In the genomic region with DNA sequence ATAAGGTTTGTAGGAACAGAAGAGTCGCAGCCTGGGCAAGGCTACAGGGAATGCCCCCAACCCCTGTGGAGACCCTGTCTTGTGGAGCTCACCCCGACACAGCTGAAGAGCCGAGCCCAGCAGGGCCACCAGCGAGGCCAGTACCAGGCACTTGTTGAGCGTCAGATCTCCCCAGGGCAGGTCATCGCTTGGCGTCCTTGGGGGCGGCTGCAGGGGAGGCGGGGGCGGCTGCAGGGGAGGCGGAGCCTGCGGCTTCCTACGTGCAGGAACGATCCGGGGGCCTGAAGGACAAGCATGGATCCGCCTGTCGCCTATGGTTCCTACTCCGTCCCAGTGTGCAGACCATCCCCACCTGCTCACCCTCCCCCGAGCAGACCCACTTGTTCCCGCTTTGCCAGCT, we compare ENCODE assay signal across 10 mouse cellular contexts. TPM values are rescaled to one million over a fixed set of nuclear protein-coding genes. Genes with fewer than 3 reads are reported as not detected.
DNase-seq lines count a peak whose midpoint lies in the region; ATAC-seq lines count a peak whose summit lies in the region.
"Had no signal": no experiment of that assay in that cellular context is flagged by ENCODE, and none has a peak within 500 bp of the region (broad histone marks: within the 10 kb centered on the region; RNA-seq: fewer than 3 reads in every experiment).

No protein-coding gene starts in this region.

- H3K4me2 ChIP-seq in heart, embryonic 11.5 days, result peak overlapping the region; percentile 60
- peak overlapping the region; percentile 23 for H3K4me2 ChIP-seq in lung, embryonic 15.5 days
- H3K4me2 ChIP-seq in intestine, embryonic 16.5 days (ENCODE audit: low read depth, low read length), result no peak overlapping the region; the same call in 1 of the 2 replicates

- no peak for DNase-seq in heart, adult 8-10 months (ENCODE audit: low spot score)
- no peak for DNase-seq in lung, postnatal 25 days (ENCODE audit: low spot score)
- peak; percentile 77 for DNase-seq in adrenal gland, postnatal 25 days
- DNase-seq in layer of hippocampus, adult 18-20 months (ENCODE audit: low spot score in 2 of 2), result no peak
- no peak for DNase-seq in gastrocnemius, postnatal 25 days
- DNase-seq: lung, postnatal 14 days; thymus, adult 18-20 months had no signal

- peaks cover 45% of the 10 kb centered on the region for H3K4me1 ChIP-seq in heart, embryonic 11.5 days (ENCODE audit: control insufficient read depth, insufficient read depth, low read length)
- peaks cover 36% of the 10 kb centered on the region for H3K4me1 ChIP-seq in lung, embryonic 15.5 days
- peaks cover 37% of the 10 kb centered on the region for H3K4me1 ChIP-seq in intestine, embryonic 16.5 days (ENCODE audit: control insufficient read depth, insufficient read depth, low read length)

- ATAC-seq in heart, embryonic 11.5 days (replicated peaks; ENCODE audit: insufficient number of reproducible peaks, low FRiP score, low TSS enrichment), result no peak
- ATAC-seq in lung, embryonic 15.5 days (ENCODE audit: borderline replicate concordance, extremely low read depth, low FRiP score, low TSS enrichment), result no peak
- ATAC-seq in intestine, embryonic 16.5 days, result no peak

- H3K27ac ChIP-seq in heart, embryonic 11.5 days (ENCODE audit: low read depth, low read length), result 0 out of 2 replicates have a peak overlapping the region, but pooled peaks have one; percentile 50
- no peak overlapping the region for H3K27ac ChIP-seq in lung, embryonic 15.5 days
- no peak overlapping the region for H3K27ac ChIP-seq in intestine, embryonic 16.5 days (ENCODE audit: low read length)

- H3K27me3 ChIP-seq in heart, embryonic 11.5 days (ENCODE audit: control insufficient read depth, insufficient read depth, low read length), result peaks cover 11% of the 10 kb centered on the region
- peaks cover 36% of the 10 kb centered on the region for H3K27me3 ChIP-seq in lung, embryonic 15.5 days
- 0 out of 2 replicates have a peak, but pooled peaks cover 4% of the 10 kb centered on the region for H3K27me3 ChIP-seq in intestine, embryonic 16.5 days (replicated peaks; ENCODE audit: control insufficient read depth, insufficient read depth, low read length)

- H3K4me3 ChIP-seq in heart, embryonic 11.5 days (ENCODE audit: low read depth, low read length), result peak overlapping the region; percentile 27
- H3K4me3 ChIP-seq in lung, embryonic 15.5 days, result no peak overlapping the region
- no peak overlapping the region for H3K4me3 ChIP-seq in intestine, embryonic 16.5 days (ENCODE audit: low read length)

- 1% methylated on average over 18 of the region's 20 CpGs for WGBS in heart, embryonic 11.5 days (ENCODE audit: insufficient replicate concordance)
- WGBS in lung, embryonic 15.5 days, result 6% methylated on average over 20 of the region's 20 CpGs
- WGBS in intestine, embryonic 16.5 days, result 5% methylated on average over 20 of the region's 20 CpGs

- no peaks in the 10 kb centered on the region for H3K36me3 ChIP-seq in heart, embryonic 11.5 days (ENCODE audit: control insufficient read depth, insufficient read depth, low read length)
- no peaks in the 10 kb centered on the region for H3K36me3 ChIP-seq in lung, embryonic 15.5 days
- peaks cover 3% of the 10 kb centered on the region for H3K36me3 ChIP-seq in intestine, embryonic 16.5 days (ENCODE audit: control insufficient read depth, insufficient read depth, low read length)

- H3K9me3 ChIP-seq in heart, embryonic 11.5 days (replicated peaks; ENCODE audit: control insufficient read depth, low read length), result no peaks in the 10 kb centered on the region
- no peaks in the 10 kb centered on the region for H3K9me3 ChIP-seq in lung, embryonic 15.5 days
- no peaks in the 10 kb centered on the region for H3K9me3 ChIP-seq in intestine, embryonic 16.5 days (ENCODE audit: control insufficient read depth, low read length)

- peak overlapping the region; percentile 50; the same call in 1 of the 2 replicates for H3K9ac ChIP-seq in heart, embryonic 11.5 days (ENCODE audit: low read depth, low read length)
- no peak overlapping the region for H3K9ac ChIP-seq in lung, embryonic 15.5 days
- H3K9ac ChIP-seq in intestine, embryonic 16.5 days (ENCODE audit: low read depth, low read length), result 0 out of 2 replicates have a peak overlapping the region, but pooled peaks have one; percentile 10

RNA-seq across cellular contexts. Expression of gene Jsrp1, which starts 3.2 kb away (rescaled TPM):
- polyA plus RNA-seq in heart, embryonic 11.5 days (2014; fragmentation: Nextera tagmentation; extraction: Ambion mirVana), result 8.0 and 10.0 TPM in 2 replicates
- total RNA-seq in heart, adult 8-10 months (2022), result 1 to 10 TPM in 1 of 4 experiments, under 1 TPM in 3; 0.47 to 1.6 (median 0.75) TPM
- 0.74 and 1.5 TPM in 2 replicates for polyA plus RNA-seq in lung, embryonic 15.5 days (2015; fragmentation: Nextera tagmentation; extraction: Ambion mirVana)
- total RNA-seq in adrenal gland, postnatal 25 days (2021), result 6.7 and 8.7 TPM in 2 replicates
- 0.70 and 0.82 TPM in 2 replicates for polyA plus RNA-seq in intestine, embryonic 16.5 days (2015; fragmentation: Nextera tagmentation; extraction: Ambion mirVana)
- 1 to 10 TPM; 2.2 to 3.0 TPM for total RNA-seq in layer of hippocampus, adult 18-20 months (2021)
- 100 to 1,000 TPM; 395 to 415 TPM for total RNA-seq in gastrocnemius, postnatal 25 days (2021)

RNA-seq across cellular contexts. Expression of gene Amh, which starts 5.0 kb away (rescaled TPM):
- 0.11 TPM in 1 of 2 replicates, not detected in the other for polyA plus RNA-seq in heart, embryonic 11.5 days (2014; fragmentation: Nextera tagmentation; extraction: Ambion mirVana)
- total RNA-seq in heart, adult 8-10 months (2022), result under 1 TPM; 0.14 to 0.50 (median 0.20) TPM
- polyA plus RNA-seq in lung, embryonic 15.5 days (2015; fragmentation: Nextera tagmentation; extraction: Ambion mirVana), result 0.09 and 0.13 TPM in 2 replicates
- 0.79 and 0.90 TPM in 2 replicates for total RNA-seq in adrenal gland, postnatal 25 days (2021)
- 0.07 and 0.10 TPM in 2 replicates for polyA plus RNA-seq in intestine, embryonic 16.5 days (2015; fragmentation: Nextera tagmentation; extraction: Ambion mirVana)
- total RNA-seq in layer of hippocampus, adult 18-20 months (2021), result 1 to 10 TPM; 3.3 to 3.6 TPM
- total RNA-seq in gastrocnemius, postnatal 25 days (2021), result under 1 TPM; 0.20 to 0.21 TPM

RNA-seq across cellular contexts. Expression of gene Plekhj1, which starts 11.7 kb away (rescaled TPM):
- 89.0 and 97.7 TPM in 2 replicates for polyA plus RNA-seq in heart, embryonic 11.5 days (2014; fragmentation: Nextera tagmentation; extraction: Ambion mirVana)
- total RNA-seq in heart, adult 8-10 months (2022), result 10 to 100 TPM; 29.8 to 37.4 (median 32.7) TPM
- 116 and 118 TPM in 2 replicates for polyA plus RNA-seq in lung, embryonic 15.5 days (2015; fragmentation: Nextera tagmentation; extraction: Ambion mirVana)
- 114 and 132 TPM in 2 replicates for total RNA-seq in adrenal gland, postnatal 25 days (2021)
- polyA plus RNA-seq in intestine, embryonic 16.5 days (2015; fragmentation: Nextera tagmentation; extraction: Ambion mirVana), result 120 and 135 TPM in 2 replicates
- 10 to 100 TPM; 63.3 to 71.2 TPM for total RNA-seq in layer of hippocampus, adult 18-20 months (2021)
- 10 to 100 TPM; 22.4 to 27.3 TPM for total RNA-seq in gastrocnemius, postnatal 25 days (2021)

RNA-seq across cellular contexts. Expression of gene Sf3a2, which starts 12.1 kb away (rescaled TPM):
- 68.6 and 68.7 TPM in 2 replicates for polyA plus RNA-seq in heart, embryonic 11.5 days (2014; fragmentation: Nextera tagmentation; extraction: Ambion mirVana)
- total RNA-seq in heart, adult 8-10 months (2022), result 10 to 100 TPM; 25.0 to 33.0 (median 31.5) TPM
- 60.1 and 64.7 TPM in 2 replicates for polyA plus RNA-seq in lung, embryonic 15.5 days (2015; fragmentation: Nextera tagmentation; extraction: Ambion mirVana)
- 56.7 and 60.1 TPM in 2 replicates for total RNA-seq in adrenal gland, postnatal 25 days (2021)
- 62.3 and 63.0 TPM in 2 replicates for polyA plus RNA-seq in intestine, embryonic 16.5 days (2015; fragmentation: Nextera tagmentation; extraction: Ambion mirVana)
- 10 to 100 TPM; 52.3 to 57.3 TPM for total RNA-seq in layer of hippocampus, adult 18-20 months (2021)
- 10 to 100 TPM; 24.0 to 24.9 TPM for total RNA-seq in gastrocnemius, postnatal 25 days (2021)

RNA-seq across cellular contexts. Expression of gene Oaz1, which starts 16.4 kb away (rescaled TPM):
- polyA plus RNA-seq in heart, embryonic 11.5 days (2014; fragmentation: Nextera tagmentation; extraction: Ambion mirVana), result 1,894 and 1,935 TPM in 2 replicates
- total RNA-seq in heart, adult 8-10 months (2022), result 1,000 to 10,000 TPM in 2 of 4 experiments, 100 to 1,000 TPM in 2; 848 to 1,083 (median 963) TPM
- 1,965 and 1,985 TPM in 2 replicates for polyA plus RNA-seq in lung, embryonic 15.5 days (2015; fragmentation: Nextera tagmentation; extraction: Ambion mirVana)
- 742 and 955 TPM in 2 replicates for total RNA-seq in adrenal gland, postnatal 25 days (2021)
- 1,610 and 1,714 TPM in 2 replicates for polyA plus RNA-seq in intestine, embryonic 16.5 days (2015; fragmentation: Nextera tagmentation; extraction: Ambion mirVana)
- total RNA-seq in layer of hippocampus, adult 18-20 months (2021), result 100 to 1,000 TPM; 518 to 519 TPM
- total RNA-seq in gastrocnemius, postnatal 25 days (2021), result 100 to 1,000 TPM; 651 to 657 TPM

Comparison
In these comparisons a context has a peak if more than half of its experiments do, and no peak if none do; other contexts are left out.
1. RNA of gene Jsrp1, which starts 3.2 kb away (total RNA-seq): 395 to 415 TPM in gastrocnemius, postnatal 25 days; 6.7 to 8.7 TPM in adrenal gland, postnatal 25 days, 2.2 to 3.0 TPM in layer of hippocampus, adult 18-20 months and 0.47 to 1.6 TPM in heart, adult 8-10 months; every median in the first group is over 10 times any median in the second.